Mouse (Mus musculus) forebrain, embryonic 11.5 days (tissue): ENCODE measurements at regions not wholly inside any gene's neighbourhood (a gene's known extent, or its start where the extent isn't known, plus 50 kb on each side); places are given as distances from the start of the nearest gene placed in this dataset.

ENCODE experiments used
- ATAC-seq: fragments of 200-750 bp; cut with Nextera tagmentation; replicated peaks from 2 replicates; pipeline ENCODE4 v1.8.0; 2017; ENCODE audit warnings: moderate TSS enrichment; ENCODE audit not compliant: low FRiP score
- DNase-seq: peaks from one replicate; pipeline ENCODE4 v3.0.0-alpha.2; 2017; ENCODE audit warnings: low spot score
- H3K27ac ChIP-seq: fragments of 300-500 bp; sonication (generic); 2 replicates; pipeline ENCODE4 v1.5.1; 2014; ENCODE audit warnings: low read depth, low read length
- H3K27me3 ChIP-seq: fragments of 300-500 bp; sonication (generic); 2 replicates; pipeline ENCODE4 v1.6.1; 2014; ENCODE audit warnings: mild to moderate bottlenecking, low read length, mixed read lengths; ENCODE audit not compliant: control insufficient read depth, insufficient read depth
- H3K36me3 ChIP-seq: fragments of 300-500 bp; sonication (generic); 2 replicates; pipeline ENCODE4 v1.6.1; 2014; ENCODE audit warnings: mild to moderate bottlenecking, low read length, moderate library complexity, mixed read lengths; ENCODE audit not compliant: control insufficient read depth, insufficient read depth
- H3K4me1 ChIP-seq: fragments of 300-500 bp; sonication (generic); replicated peaks from 2 replicates; pipeline ENCODE4 v1.6.1; 2014; ENCODE audit warnings: low read length, mixed read lengths; ENCODE audit not compliant: control insufficient read depth, insufficient read depth
- H3K4me2 ChIP-seq: fragments of 300-500 bp; sonication (generic); 2 replicates; pipeline ENCODE4 v1.6.1; 2014; ENCODE audit warnings: low read depth, mild to moderate bottlenecking, low read length, moderate library complexity, mixed read lengths; ENCODE audit not compliant: severe bottlenecking
- H3K4me3 ChIP-seq: fragments of 300-500 bp; sonication (generic); 2 replicates; pipeline ENCODE4 v1.5.1; 2014; ENCODE audit warnings: low read depth, low read length
- H3K9ac ChIP-seq: fragments of 300-500 bp; sonication (generic); 2 replicates; pipeline ENCODE4 v1.6.1; 2014; ENCODE audit warnings: low read length
- H3K9me3 ChIP-seq: fragments of 300-500 bp; sonication (generic); 2 replicates; pipeline ENCODE4 v1.6.1; 2016; ENCODE audit warnings: low read length, mixed read lengths; ENCODE audit not compliant: control insufficient read depth
- WGBS: fragments of 180-500 bp; shearing (Covaris S2); extraction: QIAGEN DNeasy Blood & Tissue Kit; methylation state at CpG from one replicate; pipeline ENCODE4 v1.1.7; 2014; 5-methylcytosine and 5-hydroxymethylcytosine counted together

GRCm38 (mm10) chr12:12549649-12550048 lies 287.7 kb downstream of the Fam49a start:
- DNase-seq = no peak
- H3K36me3 ChIP-seq = no peaks in the 10 kb centered on the region
- no peaks in the 10 kb centered on the region for H3K9me3 ChIP-seq
- 89% methylated on average over 3 of the region's 3 CpGs for WGBS
- H3K27me3 ChIP-seq = no peaks in the 10 kb centered on the region
- no peaks in the 10 kb centered on the region for H3K4me1 ChIP-seq
- no peak overlapping the region for H3K9ac ChIP-seq
- H3K27ac ChIP-seq = no peak overlapping the region
- no peak for ATAC-seq
- no peak overlapping the region for H3K4me2 ChIP-seq
- no peak overlapping the region for H3K4me3 ChIP-seq

GRCm38 (mm10) chr12:12548688-12549087 lies 286.7 kb downstream of the Fam49a start:
- no peak for ATAC-seq
- 84% methylated on average over 2 of the region's 2 CpGs for WGBS
- no peak overlapping the region for H3K4me2 ChIP-seq
- H3K4me3 ChIP-seq = no peak overlapping the region
- H3K9me3 ChIP-seq = no peaks in the 10 kb centered on the region
- no peaks in the 10 kb centered on the region for H3K4me1 ChIP-seq
- no peak overlapping the region for H3K27ac ChIP-seq
- no peak for DNase-seq
- H3K9ac ChIP-seq = no peak overlapping the region
- no peaks in the 10 kb centered on the region for H3K27me3 ChIP-seq
- H3K36me3 ChIP-seq = no peaks in the 10 kb centered on the region

DNA sequence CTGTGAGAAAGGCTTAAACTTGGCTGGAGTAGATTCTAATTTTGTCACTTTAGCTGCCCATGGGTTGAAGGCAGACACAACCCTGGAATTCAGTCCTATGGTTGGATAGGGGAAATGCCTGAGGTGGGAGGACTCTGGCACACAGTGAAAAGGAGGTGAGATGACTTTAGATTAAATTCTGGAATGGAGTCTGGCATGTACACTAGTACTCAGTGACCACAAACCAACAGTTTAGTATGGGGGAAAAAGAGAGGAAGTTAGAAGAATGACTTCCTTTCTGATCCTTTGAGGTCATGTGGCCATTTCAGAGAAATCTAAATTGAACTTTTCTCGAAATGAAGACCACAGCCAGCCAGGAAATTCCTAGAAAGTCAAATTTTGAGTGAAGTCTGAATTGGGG lies 285.5 kb downstream of the Fam49a start:
- Histone ChIP-seq H3K27me3 (no peaks in the 10 kb centered on the region), H3K4me2 (no peak overlapping the region), H3K4me3 (no peak overlapping the region), H3K4me1 (no peaks in the 10 kb centered on the region), H3K27ac (no peak overlapping the region), H3K9ac (no peak overlapping the region), H3K36me3 (no peaks in the 10 kb centered on the region), H3K9me3 (no peaks in the 10 kb centered on the region)
- 83% methylated on average over 1 of the region's 1 CpGs for WGBS
- ATAC-seq (no peak), DNase-seq (no peak)

GRCm38 (mm10) chr12:12546372-12547031 lies 284.6 kb downstream of the Fam49a start:
- Histone ChIP-seq H3K9me3 (no peaks in the 10 kb centered on the region), H3K36me3 (no peaks in the 10 kb centered on the region)
- WGBS = 86% methylated on average over 5 of the region's 5 CpGs

GRCm38 (mm10) chr12:12541076-12542070 lies 279.4 kb downstream of the Fam49a start:
- H3K4me3 ChIP-seq = no peak overlapping the region
- DNase-seq = no peak
- H3K36me3 ChIP-seq = no peaks in the 10 kb centered on the region
- H3K27me3 ChIP-seq = no peaks in the 10 kb centered on the region
- H3K9me3 ChIP-seq = no peaks in the 10 kb centered on the region
- no peak overlapping the region for H3K4me2 ChIP-seq
- H3K9ac ChIP-seq = no peak overlapping the region
- 32% methylated on average over 13 of the region's 13 CpGs for WGBS
- peaks cover 3% of the 10 kb centered on the region; the same call in 1 of the 2 replicates for H3K4me1 ChIP-seq
- ATAC-seq = no peak; the same call in 1 of the 2 replicates
- H3K27ac ChIP-seq = no peak overlapping the region; the same call in 1 of the 2 replicates

More at GRCm38 (mm10) chr12:12546372-12547031, 284.6 kb downstream of the Fam49a start:
- Histone ChIP-seq H3K4me2 (no peak overlapping the region), H3K4me3 (no peak overlapping the region), H3K4me1 (no peaks in the 10 kb centered on the region; the same call in 1 of the 2 replicates), H3K27ac (no peak overlapping the region), H3K9ac (no peak overlapping the region), H3K27me3 (no peaks in the 10 kb centered on the region)
- ATAC-seq (no peak), DNase-seq (no peak)

DNA sequence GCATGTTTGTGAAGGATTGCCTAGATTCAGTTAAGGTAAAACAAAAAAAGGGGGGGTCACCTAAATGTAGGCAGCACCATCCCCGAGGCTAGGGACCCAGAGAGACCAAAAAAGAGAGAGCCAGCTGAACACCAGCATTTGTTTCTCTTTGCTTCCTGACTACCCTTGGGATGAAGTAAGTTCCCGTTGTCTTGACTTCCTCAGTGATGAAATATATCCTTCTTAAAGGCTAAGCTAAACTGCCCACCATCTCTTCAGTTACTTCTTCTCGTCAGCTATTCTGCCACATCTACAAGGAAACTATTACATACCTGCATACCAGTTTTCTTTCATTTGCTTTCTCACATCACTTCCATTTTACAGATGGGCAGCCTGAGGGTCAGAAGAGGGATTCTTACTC lies 277.4 kb downstream of the Fam49a start:
- no peak overlapping the region for H3K27ac ChIP-seq
- DNase-seq (no peak), ATAC-seq (no peak)
- peaks cover 3% of the 10 kb centered on the region; the same call in 1 of the 2 replicates for H3K4me1 ChIP-seq
- no peaks in the 10 kb centered on the region for H3K36me3 ChIP-seq
- WGBS = 80% methylated on average over 3 of the region's 3 CpGs
- H3K4me3 ChIP-seq = no peak overlapping the region
- no peaks in the 10 kb centered on the region for H3K27me3 ChIP-seq
- H3K9me3 ChIP-seq = no peaks in the 10 kb centered on the region
- no peak overlapping the region for H3K4me2 ChIP-seq
- no peak overlapping the region for H3K9ac ChIP-seq

GRCm38 (mm10) chr12:12534779-12535178 lies 272.8 kb downstream of the Fam49a start:
- ATAC-seq (no peak), DNase-seq (no peak)
- H3K9me3 ChIP-seq = no peaks in the 10 kb centered on the region
- H3K4me3 ChIP-seq = no peak overlapping the region
- no peak overlapping the region for H3K4me2 ChIP-seq
- no peaks in the 10 kb centered on the region for H3K27me3 ChIP-seq
- no peak overlapping the region for H3K27ac ChIP-seq
- no peak overlapping the region for H3K9ac ChIP-seq
- WGBS = 10% methylated on average over 2 of the region's 2 CpGs
- H3K36me3 ChIP-seq = no peaks in the 10 kb centered on the region
- no peaks in the 10 kb centered on the region for H3K4me1 ChIP-seq

DNA sequence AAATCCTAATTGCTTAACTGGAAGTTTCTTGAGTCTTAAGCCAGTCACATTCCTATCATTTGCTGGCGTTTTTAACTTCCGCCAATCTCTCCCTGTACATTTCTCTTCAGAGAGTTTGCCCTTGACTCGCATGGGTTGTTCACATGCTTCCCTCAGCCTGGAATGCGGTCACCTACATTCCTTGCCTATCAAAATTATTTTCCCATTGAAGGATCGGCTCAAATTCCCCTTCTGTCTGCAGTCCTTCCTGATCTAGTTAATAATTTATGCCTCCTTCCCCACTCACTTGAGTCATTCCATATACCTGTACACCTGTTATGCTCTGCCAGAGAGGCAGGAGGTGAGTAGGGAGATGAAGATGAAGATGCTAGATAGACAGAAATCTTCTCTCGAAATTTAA lies 268.9 kb downstream of the Fam49a start:
- peaks cover 9% of the 10 kb centered on the region; the same call in 1 of the 2 replicates for H3K4me1 ChIP-seq
- H3K4me2 ChIP-seq = no peak overlapping the region
- ATAC-seq (no peak), DNase-seq (no peak)
- H3K27ac ChIP-seq = no peak overlapping the region
- 69% methylated on average over 6 of the region's 6 CpGs for WGBS
- no peaks in the 10 kb centered on the region for H3K36me3 ChIP-seq
- no peak overlapping the region for H3K9ac ChIP-seq
- H3K27me3 ChIP-seq = no peaks in the 10 kb centered on the region
- no peaks in the 10 kb centered on the region for H3K9me3 ChIP-seq
- H3K4me3 ChIP-seq = no peak overlapping the region
